Mouse (Mus musculus) layer of hippocampus, postnatal 10 days (tissue): ENCODE measurements at regions not wholly inside any gene's neighbourhood (a gene's known extent, or its start where the extent isn't known, plus 50 kb on each side); places are given as distances from the start of the nearest gene placed in this dataset.
A peak's percentile ranks its signal among the peaks of the same experiment; 100 is the strongest.

ENCODE experiments used
- DNase-seq, 2 experiments: peaks; one replicate each; pipeline ENCODE4 v3.0.0; 2021; ENCODE audit warnings: low spot score in 2 of 2

DNA sequence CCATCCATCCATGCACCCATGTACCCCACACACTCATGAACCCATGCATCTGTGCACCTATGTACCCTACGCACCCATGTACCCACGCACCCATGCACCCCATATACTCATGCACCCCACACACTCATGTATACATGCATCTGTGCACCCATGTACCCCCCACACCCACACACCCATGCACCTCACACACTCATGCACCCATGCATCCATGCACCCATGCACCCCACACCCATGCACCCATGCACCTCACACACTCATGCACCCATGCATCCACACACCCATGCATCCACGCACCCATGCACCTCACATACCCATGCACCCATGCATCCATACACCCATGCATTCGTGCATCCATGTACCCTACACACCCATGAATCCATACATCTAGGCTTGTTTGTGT, 63.6 kb downstream of the 4930564D02Rik start:
- no peak for DNase-seq

- peak in 1 of 2 experiments; percentile 27 for DNase-seq
Measured at GRCm38 (mm10) chr3:105131053-105131452, 64.4 kb downstream of the 4930564D02Rik start.

DNA sequence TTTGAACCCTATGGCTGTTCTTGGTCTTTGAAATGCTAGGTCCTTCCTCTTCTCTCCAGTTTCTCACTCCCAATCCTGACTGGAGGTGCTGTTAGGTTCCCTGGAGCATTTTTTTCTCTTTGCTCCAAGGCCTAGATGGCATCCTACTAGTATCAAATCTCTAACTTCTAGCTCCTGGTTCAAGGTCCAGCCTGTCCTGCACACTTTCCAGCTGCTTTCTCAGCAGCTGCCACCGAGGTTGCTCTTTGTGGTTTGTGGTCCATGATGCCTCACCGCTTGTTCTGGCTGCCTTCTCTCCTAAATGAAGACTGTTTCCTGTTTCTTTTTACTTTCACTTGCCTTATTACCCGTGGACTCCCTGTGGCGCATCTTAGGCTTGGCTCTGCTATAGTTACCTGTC, 66.4 kb downstream of the 4930564D02Rik start:
- DNase-seq = no peak

GRCm38 (mm10) chr3:105141170-105141971, 74.7 kb downstream of the 4930564D02Rik start:
- DNase-seq = no peak

DNA sequence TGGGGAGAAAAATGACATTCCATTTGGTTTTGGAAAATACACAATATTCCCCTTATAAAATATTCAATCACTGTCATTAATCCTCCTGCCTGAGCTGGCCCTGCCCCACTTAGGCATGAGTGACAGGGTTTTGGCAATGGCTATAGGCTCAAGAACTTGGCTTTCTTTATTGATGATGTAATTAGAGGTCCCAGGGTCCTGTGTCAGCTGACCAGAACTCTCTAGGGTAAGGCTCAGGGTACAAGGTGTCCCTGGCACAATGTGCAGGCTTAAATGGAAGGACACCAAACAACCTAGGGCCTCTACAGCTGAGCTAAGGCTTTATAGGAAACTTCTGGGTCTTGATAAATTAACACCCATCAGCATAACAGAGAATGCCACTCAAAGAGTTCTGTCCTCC, 76.0 kb downstream of the 4930564D02Rik start:
- no peak for DNase-seq

GRCm38 (mm10) chr3:105151475-105152157, 85.0 kb downstream of the 4930564D02Rik start:
- DNase-seq = peak; percentile 55 to 71

GRCm38 (mm10) chr3:105152158-105152541, 85.5 kb downstream of the 4930564D02Rik start:
- no peak for DNase-seq

DNA sequence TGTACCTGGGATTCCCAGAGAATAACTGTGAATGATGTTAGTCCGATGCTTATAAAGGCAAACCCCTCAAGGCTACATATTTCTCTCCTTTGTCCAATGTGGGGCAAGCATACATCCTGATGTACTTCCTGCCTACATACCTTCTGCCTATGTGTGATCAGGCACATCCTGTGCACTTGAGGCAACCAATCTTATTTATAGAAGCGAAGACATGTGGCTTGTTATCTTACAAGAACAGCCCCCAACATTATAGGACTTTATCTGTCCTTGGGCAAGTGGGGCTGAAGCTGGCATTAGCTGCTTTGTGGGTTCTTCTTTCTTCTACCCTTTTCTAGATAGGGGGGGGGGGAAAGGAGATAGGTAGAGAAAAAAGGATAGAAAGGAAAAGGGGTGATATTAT, 91.7 kb downstream of the 4930564D02Rik start:
- DNase-seq = no peak

GRCm38 (mm10) chr3:105165355-105165754, 98.7 kb downstream of the 4930564D02Rik start:
- DNase-seq = peak; percentile 74 to 81

GRCm38 (mm10) chr3:105169117-105169516, 102.5 kb downstream of the 4930564D02Rik start:
- DNase-seq = no peak

DNA sequence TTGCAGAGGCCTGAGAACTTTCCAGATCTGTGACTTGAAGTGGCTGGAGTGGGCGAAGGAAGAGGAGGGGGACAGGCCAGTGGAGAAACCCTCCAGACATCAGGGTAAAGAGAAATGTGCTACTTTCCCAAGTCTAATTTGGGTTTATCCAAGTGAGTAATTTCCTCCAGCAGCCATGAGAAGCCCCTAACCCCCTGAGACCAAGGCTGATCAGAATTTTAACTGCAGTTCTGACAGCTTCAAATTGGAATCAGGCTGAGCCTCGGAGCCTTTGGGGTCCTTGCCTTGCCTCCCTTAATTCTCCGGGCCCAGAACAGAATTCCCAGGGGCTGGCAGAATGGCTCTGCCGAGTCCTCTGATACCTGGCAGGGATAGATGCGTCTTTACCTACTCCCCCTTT, 104.9 kb downstream of the 4930564D02Rik start:
- no peak for DNase-seq

GRCm38 (mm10) chr3:105172054-105172453, 105.4 kb downstream of the 4930564D02Rik start:
- no peak for DNase-seq

GRCm38 (mm10) chr3:105191303-105191702, 124.7 kb downstream of the 4930564D02Rik start:
- DNase-seq = no peak

GRCm38 (mm10) chr3:105191830-105192229, 125.2 kb downstream of the 4930564D02Rik start:
- DNase-seq = no peak

- DNase-seq = no peak
Measured at GRCm38 (mm10) chr3:105200735-105201134, 134.1 kb downstream of the 4930564D02Rik start.

GRCm38 (mm10) chr3:105209164-105209563, 142.5 kb downstream of the 4930564D02Rik start:
- no peak for DNase-seq

- no peak for DNase-seq
Measured at GRCm38 (mm10) chr3:105211023-105211422, 144.4 kb downstream of the 4930564D02Rik start.

DNA sequence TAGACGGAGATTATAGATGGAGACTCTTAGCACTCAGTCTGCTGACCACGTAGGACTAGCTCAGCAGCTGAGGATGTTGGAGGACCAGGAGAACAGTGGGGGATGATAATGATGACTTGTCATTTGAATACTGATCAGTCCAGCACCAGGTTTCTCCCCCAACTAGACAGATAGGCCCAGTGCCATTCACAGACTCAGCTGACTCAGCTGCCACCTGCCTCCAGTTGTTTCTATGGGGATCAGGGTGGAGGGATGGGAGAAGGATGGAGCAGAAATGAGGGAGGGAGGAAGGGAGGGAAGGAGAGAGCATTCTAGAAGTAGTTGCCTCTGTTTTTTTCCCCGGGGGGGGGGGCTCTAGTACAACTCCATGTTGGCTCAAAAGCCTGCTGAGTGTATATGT, 145.1 kb downstream of the 4930564D02Rik start:
- DNase-seq = no peak

DNA sequence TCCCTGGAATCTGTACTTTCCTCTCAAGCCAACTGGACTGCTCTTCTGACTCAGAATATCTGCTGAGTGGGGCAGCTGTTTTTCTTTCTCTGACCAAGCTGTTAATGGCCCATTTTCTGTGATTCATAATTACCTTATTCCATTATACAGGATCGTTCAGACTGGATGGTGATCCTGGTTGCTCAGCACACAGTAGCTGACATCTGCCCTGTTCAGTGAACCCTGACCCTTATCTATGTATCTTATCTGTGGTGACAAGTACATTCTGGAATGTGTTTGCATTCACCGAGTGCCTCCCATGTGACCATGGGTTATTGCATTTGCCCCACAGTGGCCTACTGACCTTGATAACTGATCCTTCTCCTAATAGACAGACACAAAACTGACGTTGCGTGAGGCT, 148.2 kb downstream of the 4930564D02Rik start:
- DNase-seq = no peak

- DNase-seq = no peak
Measured at GRCm38 (mm10) chr3:105215729-105216128, 149.1 kb downstream of the 4930564D02Rik start.

- no peak for DNase-seq
Measured at GRCm38 (mm10) chr3:105219630-105220029, 153.0 kb downstream of the 4930564D02Rik start.

- DNase-seq = no peak
Measured at GRCm38 (mm10) chr3:105220641-105221040, 154.0 kb downstream of the 4930564D02Rik start.

GRCm38 (mm10) chr3:105222925-105223324, 156.3 kb downstream of the 4930564D02Rik start:
- no peak for DNase-seq
